Mouse (Mus musculus): ENCODE measurements around the gene Rab13.

- TF ChIP-seq POLR2A (IDR thresholded peaks at IDR 0.05; ENCODE audit: low read depth, low read length) = no peak
- no peak for TF ChIP-seq CTCF (conservative IDR thresholded peaks at IDR 0.05; ENCODE audit: insufficient read depth, insufficient read length, low read depth, low read length)
Measured at GRCm38 (mm10) chr3:90255784-90256353, 42.4 kb downstream of the Rab13 start.

All from kidney, adult 2 months (tissue).